Mouse (Mus musculus): Measurements from ENCODE around the gene Gm20388.

Gene Gm20388

DNA sequence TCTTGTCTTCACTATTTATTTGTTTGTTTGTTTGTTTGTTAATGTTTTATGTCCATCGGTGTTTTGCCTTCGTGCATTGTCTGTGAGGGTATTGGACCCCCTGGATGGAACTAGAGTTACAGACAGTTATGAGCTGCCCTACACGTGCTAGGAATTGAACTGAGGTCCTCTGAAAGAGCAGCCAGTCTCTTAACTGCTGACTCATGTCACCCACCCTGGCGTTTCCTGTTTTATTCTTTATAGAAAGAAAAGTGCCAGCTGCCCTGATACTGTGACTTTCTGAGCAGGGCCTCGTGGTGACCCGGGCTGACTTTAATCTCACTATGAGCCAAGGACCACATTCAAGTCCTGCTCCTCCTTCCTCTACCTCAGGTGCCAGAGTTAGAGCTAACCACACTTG, 2504.9 kb downstream of the Gm20388 start:
- no peak for DNase-seq (ENCODE audit: extremely low spot score, low read depth, low spot score)

DNA sequence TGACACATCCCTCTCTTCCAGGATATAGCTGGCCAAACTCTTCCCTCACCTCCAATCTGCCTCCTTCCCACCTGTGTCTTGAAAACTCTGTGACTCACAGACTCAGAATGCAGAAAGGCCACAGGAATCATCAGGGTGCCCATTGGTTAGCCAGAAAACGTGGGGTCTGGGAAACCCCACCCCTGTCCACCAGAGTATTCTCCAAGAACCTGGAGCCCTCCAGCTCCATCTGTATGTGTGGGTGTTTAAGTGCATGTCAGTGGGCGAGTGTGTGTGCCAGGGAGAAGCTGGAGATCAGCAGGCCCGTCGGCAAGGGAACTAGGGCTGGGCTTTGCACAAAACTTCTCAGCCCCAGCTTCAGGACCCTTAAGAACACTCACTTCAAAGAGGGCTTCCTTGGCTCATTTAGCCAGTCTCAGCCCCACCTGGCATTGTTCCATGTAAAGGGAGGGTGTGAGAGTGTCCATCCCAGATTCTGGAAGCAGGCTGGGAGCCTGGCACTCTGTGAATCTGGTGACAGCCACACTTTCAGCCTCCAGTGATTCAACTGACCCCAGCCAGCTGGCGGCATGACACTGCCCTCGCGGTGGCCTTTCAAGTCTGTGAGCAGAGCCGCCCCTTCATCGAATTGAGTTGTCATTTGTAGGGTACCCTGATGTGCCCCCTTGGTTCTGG, 2509.4 kb downstream of the Gm20388 start:
- no peak for DNase-seq (ENCODE audit: extremely low spot score, low read depth, low spot score)

DNA sequence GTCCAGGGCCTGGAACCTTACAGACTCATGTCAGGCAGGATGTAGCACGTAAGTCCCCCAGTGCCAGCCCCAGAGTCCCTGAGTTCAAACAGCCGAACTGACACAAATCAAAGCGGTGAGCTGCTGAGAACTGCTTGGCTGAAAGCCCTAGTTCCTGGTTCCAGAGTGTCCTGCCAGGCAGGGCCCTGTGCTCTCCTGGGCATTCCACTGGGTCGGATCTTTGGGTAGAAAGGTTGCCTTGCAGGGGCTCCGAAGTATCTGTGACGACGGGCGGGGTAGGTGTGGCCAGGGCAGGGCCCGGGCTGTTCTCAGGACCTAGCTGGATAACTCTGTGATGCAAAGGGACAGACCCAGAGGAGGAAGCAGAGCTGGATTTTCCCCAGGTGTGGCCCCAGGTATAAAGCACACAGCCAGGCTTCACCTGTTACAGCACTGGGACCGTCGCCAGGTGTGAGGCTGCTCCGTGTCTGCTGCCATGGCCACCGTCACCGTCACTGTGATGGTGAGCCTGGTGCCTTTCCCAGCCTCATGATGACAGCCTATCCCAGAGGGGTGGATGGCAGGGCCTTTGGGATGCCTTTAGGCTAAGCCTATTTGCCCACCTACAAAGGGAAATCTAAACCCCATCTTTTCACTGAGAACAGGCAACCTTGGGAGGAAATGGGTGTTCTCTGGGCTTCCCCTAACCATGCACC, 2510.9 kb downstream of the Gm20388 start, which contains the start of gene Il17c:
Il17c (plus strand) TSS at position 645 of the 695 bp plus-strand sequence.
- no peak for DNase-seq (ENCODE audit: extremely low spot score, low read depth, low spot score)

DNA sequence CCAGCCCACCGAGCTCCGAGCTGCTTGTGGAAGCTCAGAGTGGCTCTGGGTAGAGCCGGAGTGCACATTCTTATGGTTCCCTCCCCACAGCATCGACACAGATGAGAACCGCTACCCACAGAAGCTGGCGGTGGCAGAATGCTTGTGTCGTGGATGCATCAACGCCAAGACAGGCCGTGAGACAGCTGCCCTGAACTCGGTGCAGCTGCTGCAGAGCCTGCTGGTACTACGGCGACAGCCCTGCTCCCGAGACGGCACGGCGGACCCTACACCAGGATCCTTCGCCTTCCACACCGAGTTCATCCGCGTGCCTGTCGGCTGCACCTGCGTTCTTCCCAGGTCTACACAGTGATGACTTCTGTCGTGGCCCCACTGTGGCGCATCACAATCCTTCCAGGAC, 2512.6 kb downstream of the Gm20388 start:
- DNase-seq (ENCODE audit: extremely low spot score, low read depth, low spot score): no peak

DNA sequence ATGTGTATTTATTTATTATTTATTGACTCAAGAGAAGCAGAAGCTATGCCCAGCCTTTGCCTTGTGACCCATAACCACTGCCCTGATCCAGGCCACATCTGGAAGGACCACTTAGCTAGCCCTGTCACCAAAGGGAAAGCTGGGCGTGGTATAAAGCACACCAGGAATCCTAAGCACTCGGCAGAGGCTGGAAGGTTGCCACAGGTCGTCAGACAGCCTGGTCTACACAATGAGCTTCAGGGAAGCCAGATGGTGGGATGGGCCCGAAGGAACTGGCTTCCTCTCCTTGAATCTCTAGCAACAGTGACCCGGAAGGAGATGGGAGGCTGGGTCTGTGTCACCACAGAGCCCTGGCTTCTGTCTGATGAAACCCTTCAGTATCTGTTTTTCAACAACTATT, 2513.0 kb downstream of the Gm20388 start:
- no peak for DNase-seq (ENCODE audit: extremely low spot score, low read depth, low spot score)

DNA sequence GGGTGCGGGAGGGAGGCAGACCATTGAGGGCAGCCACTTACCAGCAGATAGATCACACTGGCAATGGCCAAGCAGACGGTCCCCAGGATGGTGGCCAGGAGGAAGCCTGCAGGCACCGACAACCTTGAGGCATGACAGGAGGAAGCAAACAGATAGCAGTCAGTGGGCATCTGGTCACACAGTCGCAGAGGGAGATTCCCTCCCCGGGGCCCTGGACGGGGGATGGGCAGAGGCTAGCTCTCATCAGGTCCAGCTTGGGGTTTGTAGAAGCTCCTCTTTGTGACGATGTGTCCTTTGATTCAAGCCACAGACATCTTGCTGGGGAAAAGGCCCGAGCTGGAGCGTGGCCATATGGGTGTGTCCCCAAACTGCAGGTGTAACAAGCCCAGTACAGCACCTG, 2515.5 kb downstream of the Gm20388 start:
- no peak for DNase-seq (ENCODE audit: extremely low spot score, low read depth, low spot score)

DNA sequence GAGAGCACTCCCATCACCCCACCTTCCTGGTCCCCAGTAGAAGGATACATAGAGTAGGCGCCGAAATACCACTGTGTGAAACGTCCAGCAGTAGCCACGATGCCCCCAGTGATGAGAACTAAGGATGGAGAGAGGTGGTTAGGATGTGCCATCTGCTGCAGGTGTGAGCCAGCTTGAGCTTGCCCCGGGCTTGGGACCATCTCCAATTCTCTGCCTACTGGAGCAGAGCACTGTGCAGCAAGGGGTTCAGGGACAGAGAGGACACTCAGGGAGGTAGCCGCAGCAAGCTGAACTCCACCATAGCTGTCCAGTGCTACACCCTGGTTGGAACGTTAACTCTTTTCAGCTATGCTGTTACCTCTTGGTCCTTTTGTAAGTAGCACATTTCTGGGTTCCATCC, 2517.0 kb downstream of the Gm20388 start:
- no peak for DNase-seq (ENCODE audit: extremely low spot score, low read depth, low spot score)

DNA sequence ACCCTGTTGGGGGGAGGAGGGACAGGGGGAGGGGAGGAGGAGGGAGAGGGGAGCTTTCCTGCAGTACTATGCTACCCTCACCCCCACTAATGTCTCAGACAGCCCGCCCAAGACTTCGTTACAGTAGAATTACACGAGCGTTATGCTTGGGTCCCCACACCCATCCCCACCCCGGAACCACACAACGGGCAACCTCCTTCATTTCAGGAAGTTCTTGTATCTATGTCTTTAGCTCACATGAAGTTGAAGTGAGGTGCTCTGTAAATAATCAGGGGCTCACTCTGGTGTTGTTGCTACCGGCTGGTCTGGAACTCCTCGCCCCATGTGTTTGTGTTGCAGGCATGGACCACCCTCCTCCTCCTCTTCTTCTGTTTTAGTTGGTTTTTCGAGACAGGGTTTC, 2517.5 kb downstream of the Gm20388 start:
- DNase-seq (ENCODE audit: extremely low spot score, low read depth, low spot score): no peak

DNA sequence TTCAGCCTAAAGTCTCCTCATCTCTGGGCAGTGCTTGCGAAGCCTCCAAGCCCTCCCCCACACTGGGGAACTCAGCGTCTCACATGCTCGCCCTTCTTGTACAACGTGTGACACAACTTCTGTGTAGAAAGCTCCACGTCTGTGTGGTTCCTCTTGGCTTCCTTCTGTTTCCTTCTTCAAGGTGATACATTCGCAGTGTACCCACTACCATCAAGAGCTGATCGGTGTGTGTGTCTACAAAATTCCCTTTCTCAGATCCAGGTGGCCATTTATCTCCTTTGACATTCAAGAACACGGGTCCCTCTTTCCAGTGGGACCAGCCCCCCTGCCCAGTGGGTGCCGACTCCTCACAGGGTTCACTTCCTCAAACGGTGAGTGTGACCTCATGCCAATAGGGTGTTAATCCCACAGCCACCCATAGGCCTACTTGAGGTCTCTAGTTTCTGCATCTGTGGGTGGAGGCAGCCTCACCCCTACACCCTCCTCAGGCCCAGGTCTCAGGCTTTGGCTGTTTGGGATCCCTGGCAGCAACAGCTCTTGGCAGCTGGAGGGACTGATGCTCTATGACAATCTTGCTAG, 2519.5 kb downstream of the Gm20388 start:
- DNase-seq (ENCODE audit: extremely low spot score, low read depth, low spot score): no peak

DNA sequence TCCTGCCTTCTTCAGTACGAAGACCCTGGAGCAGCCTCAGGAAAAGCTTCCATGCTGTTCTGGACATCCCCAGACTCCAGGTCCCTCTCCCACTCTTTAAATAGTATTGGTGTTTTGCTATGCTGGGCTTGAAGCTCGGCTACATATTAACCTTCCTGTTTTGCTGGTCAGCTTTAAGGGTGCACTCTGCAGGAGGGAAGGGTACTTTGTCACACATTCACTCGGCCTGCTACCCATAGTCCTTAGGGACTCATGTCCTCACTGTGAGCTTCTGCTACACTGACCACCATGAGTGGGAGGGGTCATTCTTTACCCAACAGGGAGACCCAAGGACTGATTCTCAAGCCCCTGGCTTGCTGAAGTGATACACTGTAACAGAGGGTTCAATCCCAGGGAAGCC, 2520.0 kb downstream of the Gm20388 start:
- DNase-seq (ENCODE audit: extremely low spot score, low read depth, low spot score): no peak

DNA sequence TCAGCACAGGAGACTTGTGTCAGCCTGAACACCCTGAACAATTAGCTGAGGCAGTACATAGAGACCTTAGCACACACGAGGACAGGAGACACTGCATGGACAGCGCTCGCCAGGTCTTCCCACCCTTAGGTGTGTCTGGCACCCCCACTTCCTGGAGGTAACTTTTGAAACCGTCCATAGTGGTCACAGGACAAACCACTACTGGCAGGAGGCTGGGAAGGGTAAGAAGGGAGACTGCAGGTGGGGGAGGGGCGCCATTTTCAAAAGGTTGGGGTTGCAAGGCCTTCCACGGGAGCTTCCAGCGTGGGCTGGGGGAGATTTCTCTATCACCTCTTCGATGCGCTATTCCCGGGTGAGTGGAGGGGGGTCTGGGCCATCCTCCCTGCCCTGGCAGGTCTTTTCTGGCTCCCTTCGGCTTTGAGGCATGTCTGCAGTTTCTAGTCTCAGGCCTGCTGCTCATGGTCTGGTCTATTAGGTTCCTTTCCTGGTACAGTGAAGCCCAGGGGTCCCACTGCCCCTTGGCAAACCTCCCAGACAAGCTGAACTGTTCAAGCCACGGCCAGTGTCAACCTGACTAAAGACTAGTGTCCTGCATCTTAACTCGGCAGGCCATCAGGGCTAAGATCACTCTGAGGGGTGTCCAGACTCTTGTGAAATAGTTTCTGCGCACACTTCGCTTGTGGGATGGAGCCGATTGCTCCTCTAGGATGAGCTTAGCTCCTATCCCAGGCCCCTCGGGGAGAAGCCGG, 2521.2 kb downstream of the Gm20388 start:
- no peak for DNase-seq (ENCODE audit: extremely low spot score, low read depth, low spot score)

DNA sequence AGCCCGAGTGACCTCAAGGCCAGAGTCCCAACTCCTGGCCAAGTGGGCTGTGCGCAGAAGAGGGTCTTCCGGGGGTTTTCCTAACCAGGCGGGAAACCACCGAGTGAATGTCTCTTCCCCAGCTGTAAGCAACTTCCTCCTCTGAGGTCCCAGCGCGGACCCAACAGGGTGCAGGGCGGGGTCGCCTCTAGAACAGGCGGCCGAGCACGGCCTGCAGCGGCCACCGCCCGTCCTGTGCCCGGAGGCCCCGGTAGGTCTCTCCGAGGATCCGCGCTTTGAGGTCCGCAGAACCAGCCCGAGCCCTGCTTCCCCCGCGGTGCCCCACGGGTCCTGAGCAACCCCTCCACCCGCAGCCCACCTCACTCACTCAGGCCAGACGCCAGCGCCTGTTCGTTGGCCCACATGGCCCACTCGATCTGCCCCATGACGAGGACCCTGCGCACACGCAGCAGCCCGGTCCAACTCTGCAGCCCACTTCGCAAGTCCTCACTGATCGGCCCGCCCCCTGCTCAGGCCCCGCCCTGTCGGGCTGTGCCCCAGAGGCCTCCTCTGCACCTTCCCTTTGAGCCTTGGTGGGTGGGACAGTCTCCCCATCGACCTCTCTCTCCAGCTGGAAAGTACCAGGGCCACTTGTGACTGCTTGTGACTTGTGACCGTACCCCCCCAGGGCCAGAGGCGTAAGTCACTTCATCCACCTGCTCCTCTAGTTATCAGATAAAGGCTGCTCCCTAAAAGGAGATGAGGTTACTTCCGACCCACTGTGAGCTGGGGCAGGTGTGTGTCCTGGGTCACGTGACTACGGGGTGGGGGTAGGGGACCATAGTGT, 2522.0 kb downstream of the Gm20388 start, which contains the start of gene Cyba:
Cyba (minus strand) TSS at position 488 of the 826 bp plus-strand sequence.
- DNase-seq (ENCODE audit: extremely low spot score, low read depth, low spot score): no peak

DNA sequence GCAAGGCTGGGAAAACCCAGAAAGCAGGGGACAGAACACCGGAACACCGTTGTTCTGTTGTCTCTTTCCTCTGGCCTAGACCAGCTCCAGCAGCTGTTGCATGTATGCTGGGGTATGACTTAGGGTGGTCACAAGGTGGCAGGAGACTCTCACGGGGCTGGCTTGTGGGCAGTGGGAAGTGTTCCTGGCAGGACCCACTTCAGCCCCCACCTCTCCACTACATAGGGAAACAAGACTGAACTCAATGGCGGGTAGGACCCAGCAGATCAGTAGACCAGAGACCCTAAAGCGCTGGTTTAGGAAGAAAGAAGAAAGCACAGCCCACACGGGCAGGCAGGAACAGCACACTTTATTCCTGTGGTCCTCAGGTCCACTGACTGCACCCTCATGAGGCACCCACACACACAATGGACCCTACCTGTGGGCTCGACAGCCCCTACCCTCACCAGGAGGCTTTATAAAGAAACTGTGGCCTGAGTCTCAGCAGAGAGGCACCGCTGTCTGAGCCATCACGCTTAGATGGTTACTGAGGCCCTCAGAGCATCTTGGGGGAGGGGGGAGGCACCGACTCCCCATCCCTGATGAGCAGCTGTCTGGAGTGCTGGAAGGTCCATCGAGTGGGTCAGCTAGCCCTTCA, 2522.7 kb downstream of the Gm20388 start:
- DNase-seq (ENCODE audit: extremely low spot score, low read depth, low spot score): no peak

DNA sequence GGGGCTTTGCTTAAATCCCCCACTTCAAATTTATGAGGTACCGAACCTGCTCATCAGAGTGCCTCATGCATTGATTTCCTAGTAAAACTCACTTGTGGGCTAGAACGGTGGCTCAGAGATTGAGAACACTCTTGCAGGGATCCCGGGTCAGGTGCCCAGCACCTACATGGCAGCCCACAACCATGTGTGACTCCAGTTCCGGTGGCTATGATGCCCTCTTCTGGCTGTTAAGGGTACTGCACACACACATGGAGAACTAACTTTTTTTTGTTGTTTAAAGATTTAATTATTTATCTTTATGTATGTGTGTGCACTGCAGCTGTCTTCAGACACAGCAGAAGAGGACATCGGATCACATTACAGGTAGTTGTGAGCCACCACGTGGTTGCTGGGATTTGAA, 2524.7 kb downstream of the Gm20388 start:
- no peak for DNase-seq (ENCODE audit: extremely low spot score, low read depth, low spot score)

DNA sequence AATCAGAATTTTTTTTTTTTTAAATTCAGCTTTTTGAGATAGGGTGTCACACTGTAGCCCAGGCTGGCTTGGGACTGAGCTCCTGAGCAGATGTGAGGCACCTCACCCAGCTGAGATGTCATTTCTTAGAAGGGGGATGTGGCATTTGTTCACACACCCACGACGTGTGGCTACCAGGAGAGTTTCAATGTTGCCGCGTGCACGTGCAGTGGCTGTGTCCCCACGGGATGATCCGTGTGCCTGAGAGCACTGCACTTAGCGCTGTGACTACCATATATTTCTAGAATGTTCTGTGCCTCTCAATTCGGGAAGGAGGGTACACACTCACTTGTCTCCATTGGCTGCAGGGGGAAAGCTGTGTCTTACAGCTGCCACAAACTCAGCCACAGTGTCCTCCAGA, 2525.5 kb downstream of the Gm20388 start:
- DNase-seq (ENCODE audit: extremely low spot score, low read depth, low spot score): no peak

DNA sequence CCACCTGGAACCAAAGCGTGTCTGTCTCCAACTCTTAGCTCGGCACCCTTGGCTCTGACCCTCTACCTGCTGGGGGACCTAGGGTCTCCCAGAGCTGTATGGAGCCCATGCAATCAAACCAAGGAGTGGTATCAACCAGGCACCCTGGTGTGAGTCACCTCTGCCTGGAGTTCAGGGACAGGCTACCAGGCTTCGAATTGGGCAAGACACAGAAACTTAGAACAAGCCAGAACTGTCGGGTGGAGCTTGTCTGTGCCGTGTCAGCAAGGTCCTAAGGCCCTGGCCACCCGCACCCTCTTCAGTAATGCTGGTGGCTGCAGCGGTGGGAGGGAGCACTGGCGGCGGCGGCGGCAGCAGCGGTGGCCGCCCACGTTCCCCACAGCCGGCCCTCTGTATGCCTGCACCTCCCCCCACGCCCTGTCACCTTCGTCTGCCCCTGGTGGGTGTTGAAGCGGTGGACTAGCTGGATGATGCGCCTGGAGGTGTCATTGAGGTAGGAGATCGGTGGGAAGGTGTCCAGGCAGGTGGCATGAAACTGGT, 2526.0 kb downstream of the Gm20388 start:
- DNase-seq (ENCODE audit: extremely low spot score, low read depth, low spot score): no peak

DNA sequence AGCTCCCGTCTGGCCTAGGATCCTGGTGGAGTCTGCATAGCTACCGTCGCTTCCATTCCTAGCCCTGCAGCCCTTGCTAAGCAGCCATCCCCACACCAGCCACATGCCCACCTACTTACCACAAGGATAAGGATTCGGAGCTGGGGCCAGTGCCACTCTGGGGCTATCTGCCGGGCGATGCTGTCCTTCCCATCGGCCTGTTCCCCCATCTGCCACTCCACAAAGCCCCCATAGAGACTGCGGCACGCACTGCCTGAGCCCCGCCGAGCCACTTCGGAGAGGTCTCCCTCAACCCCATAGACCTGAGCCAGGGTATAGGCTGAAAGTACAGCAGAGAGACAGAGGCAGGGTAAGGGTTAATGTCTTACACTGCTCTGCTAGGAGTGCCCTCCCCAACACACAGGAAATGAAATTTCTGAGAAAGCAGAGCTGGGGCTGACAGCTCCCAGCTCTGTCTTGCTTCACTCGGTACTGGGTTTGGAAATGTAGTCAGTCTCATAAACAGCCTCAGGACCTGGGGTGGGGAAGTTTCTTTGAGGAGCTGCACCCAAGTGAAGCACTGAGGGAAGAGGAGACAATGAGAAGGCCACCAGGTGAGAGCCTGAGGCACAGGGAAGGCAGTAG, 2527.2 kb downstream of the Gm20388 start:
- DNase-seq (ENCODE audit: extremely low spot score, low read depth, low spot score): no peak

DNA sequence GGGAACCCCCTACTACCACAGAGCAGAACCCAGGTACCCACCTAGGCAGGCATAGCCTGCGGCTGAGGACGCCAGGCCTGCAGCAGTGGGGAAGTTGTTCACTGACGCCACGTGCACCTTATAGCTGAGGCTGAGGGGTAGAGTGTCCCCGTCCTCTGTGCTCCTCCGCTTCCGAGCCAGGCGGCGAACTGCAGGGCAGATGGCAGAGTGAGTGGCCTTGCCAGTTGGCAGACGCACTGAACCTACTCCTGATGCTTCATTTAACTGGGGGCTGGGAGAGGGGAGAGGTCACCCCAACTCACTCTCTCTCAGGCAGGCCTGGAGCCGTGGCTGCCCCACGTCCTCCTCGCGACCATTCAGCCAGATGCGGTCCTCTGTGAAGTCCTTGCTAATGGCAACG, 2528.7 kb downstream of the Gm20388 start:
- DNase-seq (ENCODE audit: extremely low spot score, low read depth, low spot score): no peak

DNA sequence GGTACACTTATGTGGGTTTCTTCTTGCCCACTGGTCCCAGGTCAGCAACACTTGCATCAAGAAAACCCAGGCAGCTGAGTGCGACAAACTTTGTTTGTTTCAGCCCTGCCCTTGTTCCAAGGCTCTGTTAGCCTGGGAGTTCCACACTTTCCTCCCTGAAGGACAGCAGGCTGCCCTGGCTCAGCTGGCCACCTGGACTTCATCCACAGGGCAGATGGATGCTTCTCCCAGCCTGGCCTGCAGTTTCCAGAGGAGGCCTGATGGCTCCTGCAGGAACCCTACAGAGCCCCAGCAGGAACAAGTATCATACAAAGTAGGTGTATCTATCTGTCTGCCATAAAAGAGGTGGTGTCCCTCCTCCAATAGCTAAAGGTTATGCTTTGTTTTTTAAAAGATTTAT, 2530.7 kb downstream of the Gm20388 start:
- no peak for DNase-seq (ENCODE audit: extremely low spot score, low read depth, low spot score)

DNA sequence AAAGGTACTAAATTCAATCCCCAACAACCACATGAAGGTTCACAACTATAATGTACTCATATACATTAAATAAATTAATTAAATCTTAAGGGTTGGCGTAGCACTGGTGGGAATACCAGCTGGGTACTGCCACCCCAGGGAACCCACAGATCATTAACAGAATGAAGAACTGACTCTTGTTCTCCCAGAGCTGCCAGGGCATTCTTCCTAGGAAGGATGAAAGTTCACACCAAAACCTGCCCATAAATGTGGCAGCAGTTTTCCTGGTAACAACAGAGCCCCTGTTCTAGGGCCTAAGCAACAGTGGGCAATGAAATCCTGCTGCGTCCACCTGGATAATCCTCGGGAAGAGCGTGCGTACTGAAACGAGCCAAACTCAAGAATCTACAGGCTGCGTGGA, 2531.7 kb downstream of the Gm20388 start:
- no peak for DNase-seq (ENCODE audit: extremely low spot score, low read depth, low spot score)
